Comparison of ENCODE assay signal across 22 mouse cellular contexts in genomic region chr13:37835296-37835695, GRCm38 (mm10). TPM values are rescaled to one million over a fixed set of nuclear protein-coding genes. Genes with fewer than 3 reads are reported as not detected.
DNase-seq lines count a peak whose midpoint lies in the region; ATAC-seq lines count a peak whose summit lies in the region.
"Had no signal": no experiment of that assay in that cellular context is flagged by ENCODE, and none has a peak within 500 bp of the region (broad histone marks: within the 10 kb centered on the region; RNA-seq: fewer than 3 reads in every experiment).

No protein-coding gene starts in this region.

- no peaks in the 10 kb centered on the region for H3K9me3 ChIP-seq in liver, embryonic 11.5 days (ENCODE audit: control insufficient read depth, low read length)
- H3K9me3 ChIP-seq: embryonic facial prominence, embryonic 13.5 days; embryonic facial prominence, embryonic 15.5 days; forebrain, embryonic 10.5 days; forebrain, embryonic 12.5 days had no signal

- ATAC-seq in liver, embryonic 11.5 days (replicated peaks; ENCODE audit: low FRiP score) = no peak
- ATAC-seq: forebrain, embryonic 14.5 days; forebrain, embryonic 16.5 days had no signal

- 79% methylated on average over 1 of the region's 1 CpGs for WGBS in liver, embryonic 11.5 days

- H3K36me3 ChIP-seq in liver, embryonic 11.5 days (ENCODE audit: control insufficient read depth, insufficient read depth, low read length) = no peaks in the 10 kb centered on the region
- H3K36me3 ChIP-seq: embryonic facial prominence, embryonic 15.5 days; forebrain, embryonic 12.5 days had no signal

- H3K4me1 ChIP-seq in liver, embryonic 11.5 days (replicated peaks; ENCODE audit: control insufficient read depth, insufficient read depth, low read length) = peaks cover 47% of the 10 kb centered on the region

- H3K27me3 ChIP-seq in liver, embryonic 11.5 days (replicated peaks; ENCODE audit: control insufficient read depth, insufficient read depth, low read length) = no peaks in the 10 kb centered on the region
- H3K27me3 ChIP-seq: embryonic facial prominence, embryonic 13.5 days; embryonic facial prominence, embryonic 15.5 days had no signal

- no peak overlapping the region for H3K9ac ChIP-seq in liver, embryonic 11.5 days (ENCODE audit: low read depth, low read length)
- H3K9ac ChIP-seq: embryonic facial prominence, embryonic 13.5 days; embryonic facial prominence, embryonic 15.5 days; forebrain, embryonic 12.5 days had no signal

- H3K27ac ChIP-seq in liver, embryonic 11.5 days (ENCODE audit: low read depth, low read length) = no peak overlapping the region
- H3K27ac ChIP-seq: embryonic facial prominence, embryonic 13.5 days; embryonic facial prominence, embryonic 15.5 days; forebrain, embryonic 10.5 days; forebrain, embryonic 12.5 days had no signal

- no peak overlapping the region for H3K4me3 ChIP-seq in liver, embryonic 11.5 days (ENCODE audit: low read depth, low read length)
- H3K4me3 ChIP-seq: embryonic facial prominence, embryonic 13.5 days; embryonic facial prominence, embryonic 15.5 days; erythroblast, embryonic 14.5 days; forebrain, embryonic 10.5 days; forebrain, embryonic 12.5 days had no signal

- no peak overlapping the region for H3K4me2 ChIP-seq in liver, embryonic 11.5 days
- H3K4me2 ChIP-seq: embryonic facial prominence, embryonic 13.5 days; embryonic facial prominence, embryonic 15.5 days; forebrain, embryonic 12.5 days had no signal

- peak; percentile 1 for DNase-seq in liver, embryonic 11.5 days (ENCODE audit: low spot score)
- DNase-seq in liver (no peak), ES-CJ7 (ENCODE audit: low read depth, low spot score) (peak; percentile 56), ZHBTc4 (ENCODE audit: low read depth, low spot score) (peak; percentile 28)
- DNase-seq in kidney, postnatal 36 days = no peak
- DNase-seq in cerebellum, adult 9-11 months = no peak
- DNase-seq: adrenal gland, adult 2 months; adrenal gland, postnatal 10 days; adrenal gland, postnatal 25 days; cerebellum, adult 11-12 months; cerebellum, adult 2 months; cerebellum, adult 9-10 months; cerebellum, postnatal 14 days; cerebellum, postnatal 36 days; embryo, embryonic 11 days had no signal

RNA-seq across cellular contexts. Expression of gene Rreb1, which starts 57.1 kb away (rescaled TPM):
- polyA plus RNA-seq in liver, embryonic 11.5 days (2014; fragmentation: Nextera tagmentation; extraction: Ambion mirVana) = 20.6 and 23.6 TPM in 2 replicates

Comparison
In these comparisons a context has a peak if more than half of its experiments do, and no peak if none do; other contexts are left out.
1. DNase-seq: peak in liver, embryonic 11.5 days (single experiment), ES-CJ7 (single experiment) and ZHBTc4 (single experiment); none in liver (single experiment), kidney, postnatal 36 days (0 of 2) and cerebellum, adult 9-11 months (single experiment).